ENCODE assay signal across 8 mouse cellular contexts in genomic region chr7:19664455-19664954, GRCm38 (mm10). TPM values are rescaled to one million over a fixed set of nuclear protein-coding genes. Genes with fewer than 3 reads are reported as not detected.
DNase-seq lines count a peak whose midpoint lies in the region; ATAC-seq and TF ChIP-seq lines count a peak whose summit lies in the region.

No protein-coding gene starts in this region.

- no peak for TF ChIP-seq POLR2A in cortical plate, adult 2 months (IDR thresholded peaks at IDR 0.05; ENCODE audit: extremely low read depth, insufficient read depth, low read length)

- H3K9ac ChIP-seq in hindbrain, embryonic 14.5 days = peak overlapping the region; percentile 99
- peak overlapping the region; percentile 98 for H3K9ac ChIP-seq in midbrain, embryonic 16.5 days (ENCODE audit: low read depth, low read length)

- no peak overlapping the region for H3K27ac ChIP-seq in cortical plate, adult 2 months (ENCODE audit: insufficient read depth, low read length)
- peak overlapping the region; percentile 90 for H3K27ac ChIP-seq in hindbrain, embryonic 14.5 days
- peak overlapping the region; percentile 73 for H3K27ac ChIP-seq in midbrain, embryonic 16.5 days (ENCODE audit: low read length)

- no peaks in the 10 kb centered on the region for H3K27me3 ChIP-seq in hindbrain, embryonic 14.5 days (ENCODE audit: control insufficient read depth, insufficient read depth, low read length)
- no peaks in the 10 kb centered on the region for H3K27me3 ChIP-seq in midbrain, embryonic 16.5 days (ENCODE audit: control insufficient read depth, insufficient read depth, low read depth, low read length)

- WGBS in hindbrain, embryonic 14.5 days = 1% methylated on average over 36 of the region's 37 CpGs
- 0% methylated on average over 37 of the region's 37 CpGs for WGBS in midbrain, embryonic 16.5 days

- DNase-seq in layer of hippocampus, adult 11-12 months (ENCODE audit: low spot score) = peak; percentile 31
- no peak for DNase-seq in layer of hippocampus, adult 8-10 months (ENCODE audit: low spot score in 2 of 2)
- no peak for DNase-seq in hindbrain, embryonic 14.5 days (ENCODE audit: low spot score)
- no peak for DNase-seq in gastrocnemius, adult 18-20 months (ENCODE audit: low spot score)
- no peak for DNase-seq in gastrocnemius, adult 8-10 months (ENCODE audit: low spot score in 2 of 2)
- DNase-seq in cerebellum, adult 11-12 months = no peak

- H3K4me2 ChIP-seq in hindbrain, embryonic 14.5 days (replicated peaks) = peak overlapping the region; percentile 91
- H3K4me2 ChIP-seq in midbrain, embryonic 16.5 days (ENCODE audit: low read length) = peak overlapping the region; percentile 92

- no peaks in the 10 kb centered on the region for H3K9me3 ChIP-seq in hindbrain, embryonic 14.5 days (ENCODE audit: control insufficient read depth, low read length)
- no peaks in the 10 kb centered on the region for H3K9me3 ChIP-seq in midbrain, embryonic 16.5 days (replicated peaks; ENCODE audit: control insufficient read depth, low read length, poor library complexity, severe bottlenecking)

- peaks cover 16% of the 10 kb centered on the region for H3K36me3 ChIP-seq in hindbrain, embryonic 14.5 days (replicated peaks; ENCODE audit: control insufficient read depth, insufficient read depth)
- H3K36me3 ChIP-seq in midbrain, embryonic 16.5 days (ENCODE audit: control insufficient read depth, insufficient read depth, low read length) = no peaks in the 10 kb centered on the region

- peak; percentile 47 for ATAC-seq in hindbrain, embryonic 14.5 days (ENCODE audit: low FRiP score)
- ATAC-seq in midbrain, embryonic 16.5 days = peak; percentile 58

- no peak for TF ChIP-seq CTCF in cortical plate, adult 2 months (IDR thresholded peaks at IDR 0.05; ENCODE audit: extremely low read depth, insufficient read depth, low read length)

- peak overlapping the region; percentile 58 for H3K4me3 ChIP-seq in cortical plate, adult 2 months (ENCODE audit: insufficient read depth, low read length)
- peak overlapping the region; percentile 100 for H3K4me3 ChIP-seq in hindbrain, embryonic 14.5 days (replicated peaks; ENCODE audit: low read length)
- H3K4me3 ChIP-seq in midbrain, embryonic 16.5 days (ENCODE audit: low read depth, low read length) = peak overlapping the region; percentile 99

- peaks cover 4% of the 10 kb centered on the region; the same call in 1 of the 2 replicates for H3K4me1 ChIP-seq in cortical plate, adult 2 months (ENCODE audit: control insufficient read depth, insufficient read depth, low read length)
- H3K4me1 ChIP-seq in hindbrain, embryonic 14.5 days (replicated peaks; ENCODE audit: control insufficient read depth, insufficient read depth, low read length) = peaks cover 21% of the 10 kb centered on the region
- peaks cover 32% of the 10 kb centered on the region for H3K4me1 ChIP-seq in midbrain, embryonic 16.5 days (ENCODE audit: control insufficient read depth, insufficient read depth, low read length)

RNA-seq across cellular contexts. Expression of gene Clptm1, which starts 0.3 kb away (rescaled TPM):
- 100 to 1,000 TPM; 140 to 150 (median 146) TPM for total RNA-seq in layer of hippocampus, adult 8-10 months (2022)
- 146 and 147 TPM in 2 replicates for polyA plus RNA-seq in cortical plate, adult 2 months (2012; rRNA removed)
- 150 and 170 TPM in 2 replicates for polyA plus RNA-seq in hindbrain, embryonic 14.5 days (2014; fragmentation: Nextera tagmentation; extraction: Ambion mirVana)
- polyA plus RNA-seq in midbrain, embryonic 16.5 days (2015; fragmentation: Nextera tagmentation; extraction: Ambion mirVana) = 120 and 122 TPM in 2 replicates
- 10 to 100 TPM; 46.8 to 47.3 TPM for total RNA-seq in gastrocnemius, adult 18-20 months (2021)
- 10 to 100 TPM; 49.6 to 55.5 (median 51.0) TPM for total RNA-seq in gastrocnemius, adult 8-10 months (2022)

RNA-seq across cellular contexts. Expression of gene Apoc2, which starts 13.2 kb away (rescaled TPM):
- under 1 TPM in 1 of 4 experiments, not detected in 3; 0.66 TPM for total RNA-seq in layer of hippocampus, adult 8-10 months (2022)
- not detected in 2 replicates for polyA plus RNA-seq in cortical plate, adult 2 months (2012; rRNA removed)
- not detected in 2 replicates for polyA plus RNA-seq in hindbrain, embryonic 14.5 days (2014; fragmentation: Nextera tagmentation; extraction: Ambion mirVana)
- not detected in 2 replicates for polyA plus RNA-seq in midbrain, embryonic 16.5 days (2015; fragmentation: Nextera tagmentation; extraction: Ambion mirVana)
- under 1 TPM in 1 of 2 experiments, not detected in 1; 0.74 TPM for total RNA-seq in gastrocnemius, adult 18-20 months (2021)
- total RNA-seq in gastrocnemius, adult 8-10 months (2022) = not detected

RNA-seq across cellular contexts. Expression of gene Gm44805, which starts 16.7 kb away (rescaled TPM):
- not detected for total RNA-seq in layer of hippocampus, adult 8-10 months (2022)
- not detected in 2 replicates for polyA plus RNA-seq in cortical plate, adult 2 months (2012; rRNA removed)
- not detected in 2 replicates for polyA plus RNA-seq in hindbrain, embryonic 14.5 days (2014; fragmentation: Nextera tagmentation; extraction: Ambion mirVana)
- polyA plus RNA-seq in midbrain, embryonic 16.5 days (2015; fragmentation: Nextera tagmentation; extraction: Ambion mirVana) = not detected in 2 replicates
- total RNA-seq in gastrocnemius, adult 18-20 months (2021) = not detected
- not detected for total RNA-seq in gastrocnemius, adult 8-10 months (2022)

RNA-seq across cellular contexts. Expression of gene Apoc4, which starts 16.8 kb away (rescaled TPM):
- total RNA-seq in layer of hippocampus, adult 8-10 months (2022) = 1 to 10 TPM in 1 of 4 experiments, not detected in 3; 1.2 TPM
- polyA plus RNA-seq in cortical plate, adult 2 months (2012; rRNA removed) = not detected in 2 replicates
- polyA plus RNA-seq in hindbrain, embryonic 14.5 days (2014; fragmentation: Nextera tagmentation; extraction: Ambion mirVana) = not detected in 2 replicates
- polyA plus RNA-seq in midbrain, embryonic 16.5 days (2015; fragmentation: Nextera tagmentation; extraction: Ambion mirVana) = not detected in 2 replicates
- under 1 TPM in 1 of 2 experiments, not detected in 1; 0.95 TPM for total RNA-seq in gastrocnemius, adult 18-20 months (2021)
- not detected for total RNA-seq in gastrocnemius, adult 8-10 months (2022)

RNA-seq across cellular contexts. Expression of gene Apoc1, which starts 28.0 kb away (rescaled TPM):
- 10 to 100 TPM in 1 of 4 experiments, 1 to 10 TPM in 3; 5.3 to 10.7 (median 6.0) TPM for total RNA-seq in layer of hippocampus, adult 8-10 months (2022)
- polyA plus RNA-seq in cortical plate, adult 2 months (2012; rRNA removed) = 1.3 and 1.4 TPM in 2 replicates
- 2.3 and 2.5 TPM in 2 replicates for polyA plus RNA-seq in hindbrain, embryonic 14.5 days (2014; fragmentation: Nextera tagmentation; extraction: Ambion mirVana)
- polyA plus RNA-seq in midbrain, embryonic 16.5 days (2015; fragmentation: Nextera tagmentation; extraction: Ambion mirVana) = 0.96 and 1.0 TPM in 2 replicates
- total RNA-seq in gastrocnemius, adult 18-20 months (2021) = 1 to 10 TPM in 1 of 2 experiments, under 1 TPM in 1; 0.84 to 4.3 TPM
- total RNA-seq in gastrocnemius, adult 8-10 months (2022) = 1 to 10 TPM in 2 of 4 experiments, not detected in 2; 1.1 to 2.1 TPM
